Mouse (Mus musculus): ENCODE data around the gene Zfp791. TPM values are rescaled to one million over a fixed set of nuclear protein-coding genes. Genes with fewer than 3 reads are reported as not detected.

The Zfp791 gene
- polyA plus RNA-seq, 1 experiment from 2014 or later, result 1.2 TPM

DNA sequence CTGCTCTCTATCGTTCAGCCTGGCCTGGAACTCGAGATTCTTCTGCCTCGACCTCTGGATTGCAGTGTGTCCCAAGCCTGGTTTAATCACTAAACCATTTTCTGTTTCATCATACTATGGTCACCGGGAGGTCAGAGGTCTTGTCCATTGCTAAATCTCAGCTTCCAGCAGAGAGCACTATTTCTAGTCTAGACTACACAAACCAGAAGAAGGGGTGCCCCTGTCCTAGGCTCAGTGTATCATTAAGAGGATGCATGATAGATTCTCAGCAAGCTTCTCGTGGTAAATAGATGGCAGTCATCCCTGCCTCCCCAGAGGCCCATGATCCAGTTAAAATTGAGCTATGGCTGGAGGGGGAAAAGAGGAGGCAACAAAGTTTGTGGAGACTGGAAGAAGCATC lies 51.9 kb downstream of the Zfp791 start:
- H3K9me3 ChIP-seq, result no peaks in the 10 kb centered on the region
- peak overlapping the region; percentile 98 for H3K27ac ChIP-seq (replicated peaks)
- ATAC-seq (ENCODE audit: extremely low read depth, insufficient number of reproducible peaks, low FRiP score, low TSS enrichment), result no peak
- 80% methylated on average over 5 of the region's 5 CpGs for WGBS
- H3K27me3 ChIP-seq (replicated peaks), result no peaks in the 10 kb centered on the region
- H3K4me3 ChIP-seq, result peak overlapping the region; percentile 96
- H3K4me2 ChIP-seq, result peak overlapping the region; percentile 86
- H3K4me1 ChIP-seq, result peaks cover 17% of the 10 kb centered on the region
- H3K36me3 ChIP-seq, result peaks cover 40% of the 10 kb centered on the region
- peak overlapping the region; percentile 95 for H3K9ac ChIP-seq

DNA sequence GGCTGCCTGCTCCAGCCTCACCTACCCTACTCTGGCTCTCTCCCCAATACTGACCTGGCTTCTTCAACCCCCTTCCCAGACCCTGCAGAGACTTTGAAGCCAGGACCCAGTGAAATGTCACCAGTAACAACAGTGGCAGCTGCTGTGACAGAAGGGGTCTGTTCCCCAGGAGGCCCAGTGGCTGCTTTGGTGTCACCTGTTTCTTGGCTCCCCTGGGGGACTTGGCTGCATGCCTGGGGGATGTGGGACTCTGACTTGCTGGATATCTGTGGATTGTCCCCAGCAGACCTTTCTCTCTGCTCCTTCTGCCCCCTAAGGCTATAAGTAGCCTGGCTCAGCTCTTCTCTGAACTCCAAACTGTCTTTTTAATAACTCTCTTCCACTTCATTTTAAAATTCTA lies 54.9 kb downstream of the Zfp791 start, which contains the start of gene Gm5741:
Gene Gm5741 (minus strand): TSS at position 1 of the 400 bp plus-strand sequence.
- H3K9me3 ChIP-seq, result no peaks in the 10 kb centered on the region
- H3K4me2 ChIP-seq, result no peak within 1 kb of the TSS
- H3K9ac ChIP-seq, result no peak within 1 kb of the TSS
- ATAC-seq (ENCODE audit: extremely low read depth, insufficient number of reproducible peaks, low FRiP score, low TSS enrichment), result no peak
- H3K4me3 ChIP-seq, result no peak within 1 kb of the TSS
- peaks cover 15% of the 10 kb centered on the region for H3K4me1 ChIP-seq
- no peak within 1 kb of the TSS for H3K27ac ChIP-seq (replicated peaks)
- no peaks in the 10 kb centered on the region for H3K27me3 ChIP-seq (replicated peaks)
- peaks cover 28% of the 10 kb centered on the region for H3K36me3 ChIP-seq

DNA sequence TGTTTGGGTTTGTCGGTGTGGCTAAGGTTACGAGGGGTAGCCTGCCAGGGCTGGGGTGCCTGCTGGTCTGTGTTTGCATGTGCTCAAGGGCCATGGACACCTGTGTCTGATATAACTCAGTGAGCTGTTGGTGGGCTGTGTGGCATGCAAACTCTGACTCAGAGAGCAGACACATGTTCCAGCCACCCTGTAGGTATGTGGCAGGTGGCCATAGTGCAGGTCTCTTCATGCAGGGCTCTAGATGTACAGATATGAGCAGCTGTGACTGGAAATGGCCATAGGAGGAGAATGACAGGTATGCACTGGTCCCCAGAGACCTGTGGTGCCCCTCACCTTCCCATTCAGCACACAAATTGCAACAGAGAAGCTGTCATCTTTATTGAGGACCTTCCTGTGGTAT lies 55.7 kb downstream of the Zfp791 start:
- 85% methylated on average over 2 of the region's 2 CpGs for WGBS
- no peak overlapping the region for H3K9ac ChIP-seq
- no peak for ATAC-seq (ENCODE audit: extremely low read depth, insufficient number of reproducible peaks, low FRiP score, low TSS enrichment)
- H3K27ac ChIP-seq (replicated peaks), result no peak overlapping the region
- H3K9me3 ChIP-seq, result no peaks in the 10 kb centered on the region
- no peak overlapping the region for H3K4me3 ChIP-seq
- H3K4me2 ChIP-seq, result no peak overlapping the region
- H3K36me3 ChIP-seq, result peaks cover 35% of the 10 kb centered on the region
- peaks cover 7% of the 10 kb centered on the region for H3K4me1 ChIP-seq
- H3K27me3 ChIP-seq (replicated peaks), result no peaks in the 10 kb centered on the region

DNA sequence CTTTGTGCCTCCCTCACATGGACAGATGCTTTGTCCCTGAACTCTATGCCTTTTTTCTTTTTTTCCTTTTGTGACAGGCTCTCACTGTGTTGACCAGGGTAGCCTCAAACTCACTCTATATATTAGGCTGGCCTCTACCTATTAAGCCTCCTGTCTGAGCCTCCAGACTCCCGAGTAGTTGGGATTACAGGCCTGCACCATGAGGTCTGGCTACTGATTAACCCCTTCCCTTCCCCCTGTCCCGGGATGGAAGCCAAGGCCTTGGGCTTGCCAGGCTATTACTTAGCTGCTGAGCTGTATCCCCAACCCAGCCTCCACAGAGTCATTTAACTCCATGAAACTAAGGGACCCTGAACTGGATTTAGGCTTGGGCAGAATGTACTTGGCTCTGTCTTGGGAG lies 57.7 kb downstream of the Zfp791 start:
- WGBS, result 38% methylated on average over 2 of the region's 2 CpGs
- peaks cover 37% of the 10 kb centered on the region for H3K36me3 ChIP-seq
- ATAC-seq (ENCODE audit: extremely low read depth, insufficient number of reproducible peaks, low FRiP score, low TSS enrichment), result no peak

DNA sequence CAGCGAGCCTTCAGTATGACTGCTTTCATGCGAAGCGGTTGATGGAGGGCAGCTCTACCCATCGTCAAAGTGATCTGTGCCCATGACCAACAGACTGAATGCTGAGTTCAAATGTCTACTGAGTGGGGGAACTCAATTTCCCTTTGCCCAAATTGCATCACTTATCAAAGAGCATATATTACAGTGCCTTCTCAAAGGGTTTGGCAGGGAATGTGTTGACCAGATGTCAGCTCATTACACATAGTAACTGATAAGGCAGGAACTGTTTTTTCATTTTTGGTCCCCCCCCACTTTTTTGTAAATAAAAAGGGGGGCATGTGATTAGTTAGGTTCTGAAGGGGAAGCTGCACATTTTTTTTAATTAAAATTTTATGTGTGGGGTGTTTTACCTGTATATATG lies 60.3 kb downstream of the Zfp791 start:
- Histone ChIP-seq H3K36me3 (peaks cover 37% of the 10 kb centered on the region), H3K4me2 (no peak overlapping the region), H3K9me3 (no peaks in the 10 kb centered on the region), H3K27ac (replicated peaks) (no peak overlapping the region), H3K27me3 (replicated peaks) (no peaks in the 10 kb centered on the region), H3K4me1 (peaks cover 10% of the 10 kb centered on the region), H3K9ac (no peak overlapping the region), H3K4me3 (no peak overlapping the region)
- WGBS, result 93% methylated on average over 4 of the region's 4 CpGs
- ATAC-seq (ENCODE audit: extremely low read depth, insufficient number of reproducible peaks, low FRiP score, low TSS enrichment), result no peak

More for the DNA sequence above, 57.7 kb downstream of the Zfp791 start:
- no peak overlapping the region for H3K9ac ChIP-seq
- no peak overlapping the region for H3K4me2 ChIP-seq
- H3K9me3 ChIP-seq, result no peaks in the 10 kb centered on the region
- no peak overlapping the region for H3K27ac ChIP-seq (replicated peaks)
- H3K27me3 ChIP-seq (replicated peaks), result no peaks in the 10 kb centered on the region
- H3K4me3 ChIP-seq, result no peak overlapping the region
- peaks cover 10% of the 10 kb centered on the region for H3K4me1 ChIP-seq

DNA sequence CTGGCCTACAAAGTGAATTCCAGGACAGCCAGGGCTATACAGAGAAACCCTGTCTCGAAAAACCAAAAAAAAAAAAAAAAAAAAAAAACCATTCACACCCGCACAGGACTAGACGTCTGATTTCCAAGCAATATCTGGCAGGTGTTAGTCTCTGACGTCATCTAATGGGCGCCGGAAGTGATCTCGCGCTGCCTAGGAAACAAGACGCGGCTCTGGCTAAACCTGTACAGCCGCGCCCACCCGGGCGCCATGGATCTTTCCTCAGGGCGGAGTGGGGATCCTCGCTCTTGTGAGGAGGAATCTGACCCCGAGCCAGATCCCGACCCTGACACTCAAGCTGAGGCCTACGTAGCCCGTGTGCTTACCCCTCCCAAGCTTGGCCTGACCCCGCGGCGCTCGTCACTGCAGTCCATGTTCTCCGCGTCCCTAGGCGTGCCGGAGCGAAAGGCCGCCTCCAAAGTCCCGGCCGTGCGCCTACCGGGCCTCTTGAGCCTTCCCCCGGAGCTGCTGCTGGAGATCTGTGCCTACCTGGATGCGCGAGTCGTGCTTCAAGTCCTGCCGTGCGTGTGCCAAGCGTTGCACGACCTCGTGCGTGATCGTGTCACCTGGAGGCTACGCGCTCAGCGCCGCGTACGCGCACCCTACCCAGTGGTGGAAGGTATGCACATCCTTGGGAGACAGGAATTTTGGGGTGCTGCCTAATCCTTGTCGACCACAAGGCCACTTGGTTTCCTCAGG lies 62.8 kb downstream of the Zfp791 start, which contains the start of gene Fbxw9:
Gene Fbxw9 (plus strand): TSS at position 177 of the 738 bp plus-strand sequence.
- H3K4me3 ChIP-seq, result peak within 1 kb of the TSS; percentile 88
- peaks cover 43% of the 10 kb centered on the region for H3K36me3 ChIP-seq
- ATAC-seq (ENCODE audit: extremely low read depth, insufficient number of reproducible peaks, low FRiP score, low TSS enrichment), result peak; percentile 67; the same call in 1 of the 2 replicates
- no peak within 1 kb of the TSS for H3K27ac ChIP-seq (replicated peaks)
- peak within 1 kb of the TSS; percentile 93 for H3K4me2 ChIP-seq
- WGBS, result under 1% methylated on average over 53 of the region's 53 CpGs
- peak within 1 kb of the TSS; percentile 84 for H3K9ac ChIP-seq
- no peaks in the 10 kb centered on the region for H3K9me3 ChIP-seq
- no peaks in the 10 kb centered on the region for H3K27me3 ChIP-seq (replicated peaks)
- H3K4me1 ChIP-seq, result peaks cover 10% of the 10 kb centered on the region

Small RNA genes lying within 50 kb of the gene (microRNA-seq; reads per million reads assigned to microRNA genes)
- gene Gm23388 (4.7 reads per million, percentile 19 among the genes with 10 or more reads in this experiment), gene Mir7070 (1.8 reads per million)

Other genes starting within 250 kb of the Zfp791 start
- gene Gcdh, start 229.2 kb downstream of the Zfp791 start, polyA plus RNA-seq (2015; fragmentation: Nextera tagmentation; extraction: Ambion mirVana), result 31.0 and 37.5 TPM in 2 replicates
- gene Klf1, start 221.2 kb downstream of the Zfp791 start, polyA plus RNA-seq (2015; fragmentation: Nextera tagmentation; extraction: Ambion mirVana), result 4.9 and 15.6 TPM in 2 replicates
- 5.3 and 5.9 TPM in 2 replicates for gene Dnase2a, start 214.5 kb downstream of the Zfp791 start, polyA plus RNA-seq (2015; fragmentation: Nextera tagmentation; extraction: Ambion mirVana)
- gene Mast1, start 185.7 kb downstream of the Zfp791 start, polyA plus RNA-seq (2015; fragmentation: Nextera tagmentation; extraction: Ambion mirVana), result 0.11 and 0.19 TPM in 2 replicates
- gene Rtbdn, start 176.1 kb downstream of the Zfp791 start, polyA plus RNA-seq (2015; fragmentation: Nextera tagmentation; extraction: Ambion mirVana), result 0.17 and 0.32 TPM in 2 replicates
- not detected in 2 replicates for gene Gm49661, start 153.7 kb downstream of the Zfp791 start, polyA plus RNA-seq (2015; fragmentation: Nextera tagmentation; extraction: Ambion mirVana)
- gene Prdx2, start 153.5 kb downstream of the Zfp791 start, polyA plus RNA-seq (2015; fragmentation: Nextera tagmentation; extraction: Ambion mirVana), result 733 and 747 TPM in 2 replicates
- 82.8 and 83.4 TPM in 2 replicates for gene Rnaseh2a, start 153.3 kb downstream of the Zfp791 start, polyA plus RNA-seq (2015; fragmentation: Nextera tagmentation; extraction: Ambion mirVana)
- gene Junb, start 144.4 kb downstream of the Zfp791 start, polyA plus RNA-seq (2015; fragmentation: Nextera tagmentation; extraction: Ambion mirVana), result 12.8 and 12.9 TPM in 2 replicates
- gene Hook2, start 132.5 kb downstream of the Zfp791 start, polyA plus RNA-seq (2015; fragmentation: Nextera tagmentation; extraction: Ambion mirVana), result 7.2 and 7.3 TPM in 2 replicates
- gene Best2, start 108.6 kb downstream of the Zfp791 start, polyA plus RNA-seq (2015; fragmentation: Nextera tagmentation; extraction: Ambion mirVana), result not detected in 2 replicates
- gene Asna1, start 97.8 kb downstream of the Zfp791 start, polyA plus RNA-seq (2015; fragmentation: Nextera tagmentation; extraction: Ambion mirVana), result 113 and 127 TPM in 2 replicates
- 73.4 and 75.1 TPM in 2 replicates for gene Trir, start 96.3 kb downstream of the Zfp791 start, polyA plus RNA-seq (2015; fragmentation: Nextera tagmentation; extraction: Ambion mirVana)
- gene Tnpo2, start 86.2 kb downstream of the Zfp791 start, polyA plus RNA-seq (2015; fragmentation: Nextera tagmentation; extraction: Ambion mirVana), result 23.2 and 25.3 TPM in 2 replicates
- 18.5 and 19.8 TPM in 2 replicates for gene Fbxw9, start 63.0 kb downstream of the Zfp791 start, polyA plus RNA-seq (2015; fragmentation: Nextera tagmentation; extraction: Ambion mirVana)
- 0.57 TPM in 1 of 2 replicates, not detected in the other for gene Gm5741, start 55.1 kb downstream of the Zfp791 start, polyA plus RNA-seq (2015; fragmentation: Nextera tagmentation; extraction: Ambion mirVana)
- gene Dhps, start 51.3 kb downstream of the Zfp791 start, polyA plus RNA-seq (2015; fragmentation: Nextera tagmentation; extraction: Ambion mirVana), result 51.9 and 60.4 TPM in 2 replicates
- gene Wdr83os, start 42.4 kb downstream of the Zfp791 start, polyA plus RNA-seq (2015; fragmentation: Nextera tagmentation; extraction: Ambion mirVana), result 118 and 120 TPM in 2 replicates
- gene Wdr83, start 41.8 kb downstream of the Zfp791 start, polyA plus RNA-seq (2015; fragmentation: Nextera tagmentation; extraction: Ambion mirVana), result 37.7 and 38.7 TPM in 2 replicates
- 30.5 and 31.1 TPM in 2 replicates for gene Man2b1, start 39.8 kb downstream of the Zfp791 start, polyA plus RNA-seq (2015; fragmentation: Nextera tagmentation; extraction: Ambion mirVana)
- not detected in 2 replicates for gene Cks1brt, start 28.8 kb upstream of the Zfp791 start, polyA plus RNA-seq (2015; fragmentation: Nextera tagmentation; extraction: Ambion mirVana)
- not detected in 2 replicates for gene Olfr371, start 102.9 kb upstream of the Zfp791 start, polyA plus RNA-seq (2015; fragmentation: Nextera tagmentation; extraction: Ambion mirVana)
- gene Orc6, start 176.5 kb upstream of the Zfp791 start, polyA plus RNA-seq (2015; fragmentation: Nextera tagmentation; extraction: Ambion mirVana), result 66.2 and 69.6 TPM in 2 replicates
- gene Vps35, start 176.7 kb upstream of the Zfp791 start, polyA plus RNA-seq (2015; fragmentation: Nextera tagmentation; extraction: Ambion mirVana), result 103 and 107 TPM in 2 replicates